Mouse (Mus musculus) embryonic facial prominence, embryonic 14.5 days (tissue): ENCODE data around the gene Gtf3c6. TPM values are rescaled to one million over a fixed set of nuclear protein-coding genes. Genes with fewer than 3 reads are reported as not detected.

Source experiments
- ATAC-seq: fragments of 200-750 bp; cut with Nextera tagmentation; 2 replicates; pipeline ENCODE4 v1.8.0; 2017; ENCODE audit warnings: low read depth, moderate number of reproducible peaks, moderate TSS enrichment
- DNase-seq: peaks from one replicate; pipeline ENCODE4 v3.0.0-alpha.2; 2015; ENCODE audit warnings: low spot score
- H3K27ac ChIP-seq: fragments of 300-500 bp; sonication (generic); replicated peaks from 2 replicates; pipeline ENCODE4 v1.5.1; 2014; ENCODE audit warnings: low read depth, mild to moderate bottlenecking, low read length, moderate library complexity
- H3K27me3 ChIP-seq: fragments of 300-500 bp; sonication (generic); replicated peaks from 2 replicates; pipeline ENCODE4 v1.6.1; 2014; ENCODE audit warnings: low read length; ENCODE audit not compliant: control insufficient read depth, insufficient read depth
- H3K36me3 ChIP-seq: fragments of 300-500 bp; sonication (generic); 2 replicates; pipeline ENCODE4 v1.6.1; 2014; ENCODE audit warnings: low read length, mixed read lengths; ENCODE audit not compliant: control insufficient read depth, insufficient read depth
- H3K4me1 ChIP-seq: fragments of 300-500 bp; sonication (generic); 2 replicates; pipeline ENCODE4 v1.6.1; 2014; ENCODE audit warnings: antibody characterized with exemption, low read length; ENCODE audit not compliant: control insufficient read depth, insufficient read depth
- H3K4me2 ChIP-seq: fragments of 300-500 bp; sonication (generic); 2 replicates; pipeline ENCODE4 v1.6.1; 2014; ENCODE audit warnings: low read depth, mild to moderate bottlenecking, low read length, moderate library complexity, mixed read lengths
- H3K4me3 ChIP-seq: fragments of 300-500 bp; sonication (generic); 2 replicates; pipeline ENCODE4 v1.5.1; 2014; ENCODE audit warnings: low read depth, mild to moderate bottlenecking, low read length
- H3K9ac ChIP-seq: fragments of 300-500 bp; sonication (generic); 2 replicates; pipeline ENCODE4 v1.6.1; 2014; ENCODE audit warnings: low read depth, mild to moderate bottlenecking, low read length, moderate library complexity, mixed read lengths
- H3K9me3 ChIP-seq: fragments of 300-500 bp; sonication (generic); 2 replicates; pipeline ENCODE4 v1.6.1; 2016; ENCODE audit warnings: low read length; ENCODE audit not compliant: control insufficient read depth
- WGBS: fragments of 180-500 bp; shearing (Covaris S2); extraction: QIAGEN DNeasy Blood & Tissue Kit; methylation state at CpG from one replicate; pipeline ENCODE4 v1.1.7; 2014; 5-methylcytosine and 5-hydroxymethylcytosine counted together
- polyA plus RNA-seq: library from polyadenylated mRNA; unstranded; fragments of >200 nt; fragmentation: Nextera tagmentation; extraction: Ambion mirVana; gene quantifications from 2 replicates; pipeline ENCODE4 v1.2.1, GENCODE M21; 2014

Gtf3c6 gene
- polyA plus RNA-seq, 1 experiment from 2014 or later = 82.5 TPM

GRCm38 (mm10) chr10:40264920-40265319 is 7.0 kb upstream of the Gtf3c6 start:
- H3K27ac ChIP-seq = no peak overlapping the region
- no peaks in the 10 kb centered on the region for H3K9me3 ChIP-seq
- no peak for DNase-seq
- no peak overlapping the region for H3K9ac ChIP-seq
- WGBS = 83% methylated on average over 3 of the region's 3 CpGs
- H3K27me3 ChIP-seq = no peaks in the 10 kb centered on the region
- no peaks in the 10 kb centered on the region for H3K4me1 ChIP-seq
- no peak overlapping the region for H3K4me3 ChIP-seq
- no peak for ATAC-seq
- no peak overlapping the region for H3K4me2 ChIP-seq
- no peaks in the 10 kb centered on the region for H3K36me3 ChIP-seq

GRCm38 (mm10) chr10:40263691-40264090 is 5.8 kb upstream of the Gtf3c6 start:
- no peaks in the 10 kb centered on the region for H3K36me3 ChIP-seq
- H3K4me3 ChIP-seq = no peak overlapping the region
- DNase-seq (no peak), ATAC-seq (no peak)
- no peaks in the 10 kb centered on the region for H3K4me1 ChIP-seq
- WGBS = 87% methylated on average over 4 of the region's 4 CpGs
- no peaks in the 10 kb centered on the region for H3K27me3 ChIP-seq
- H3K4me2 ChIP-seq = no peak overlapping the region
- no peaks in the 10 kb centered on the region for H3K9me3 ChIP-seq
- H3K27ac ChIP-seq = no peak overlapping the region
- no peak overlapping the region for H3K9ac ChIP-seq

GRCm38 (mm10) chr10:40262200-40262599 is 4.3 kb upstream of the Gtf3c6 start:
- no peak overlapping the region for H3K27ac ChIP-seq
- H3K9me3 ChIP-seq = no peaks in the 10 kb centered on the region
- ATAC-seq = no peak
- DNase-seq = peak; percentile 11
- WGBS = 86% methylated on average over 6 of the region's 6 CpGs
- no peak overlapping the region for H3K4me3 ChIP-seq
- no peaks in the 10 kb centered on the region for H3K36me3 ChIP-seq
- H3K4me1 ChIP-seq = no peaks in the 10 kb centered on the region
- no peak overlapping the region for H3K9ac ChIP-seq
- H3K4me2 ChIP-seq = no peak overlapping the region
- no peaks in the 10 kb centered on the region for H3K27me3 ChIP-seq

- H3K4me1 ChIP-seq = no peaks in the 10 kb centered on the region
- 52% methylated on average over 5 of the region's 5 CpGs for WGBS
- no peak for DNase-seq
- no peak overlapping the region for H3K4me3 ChIP-seq
- H3K27me3 ChIP-seq = no peaks in the 10 kb centered on the region
- H3K9ac ChIP-seq = no peak overlapping the region
- H3K9me3 ChIP-seq = no peaks in the 10 kb centered on the region
- no peaks in the 10 kb centered on the region for H3K36me3 ChIP-seq
- no peak for ATAC-seq
- H3K4me2 ChIP-seq = no peak overlapping the region
- no peak overlapping the region for H3K27ac ChIP-seq
Observed at GRCm38 (mm10) chr10:40260305-40260704, 2.4 kb upstream of the Gtf3c6 start.

GRCm38 (mm10) chr10:40259542-40259941 is 1.6 kb upstream of the Gtf3c6 start:
- Histone ChIP-seq H3K27me3 (no peaks in the 10 kb centered on the region), H3K4me2 (no peak overlapping the region), H3K36me3 (no peaks in the 10 kb centered on the region), H3K9ac (no peak overlapping the region), H3K27ac (no peak overlapping the region), H3K4me3 (no peak overlapping the region), H3K4me1 (no peaks in the 10 kb centered on the region), H3K9me3 (no peaks in the 10 kb centered on the region)
- no peak for DNase-seq
- ATAC-seq = no peak
- WGBS = 13% methylated on average over 8 of the region's 8 CpGs

GRCm38 (mm10) chr10:40258976-40259375 is 1.1 kb upstream of the Gtf3c6 start:
- Histone ChIP-seq H3K4me3 (peak overlapping the region; percentile 84; the same call in 1 of the 2 replicates), H3K27me3 (no peaks in the 10 kb centered on the region), H3K36me3 (peaks cover 4% of the 10 kb centered on the region), H3K27ac (peak overlapping the region; percentile 96), H3K9me3 (no peaks in the 10 kb centered on the region), H3K9ac (no peak overlapping the region), H3K4me2 (peak overlapping the region; percentile 81), H3K4me1 (no peaks in the 10 kb centered on the region)
- peak; percentile 74 for DNase-seq
- no peak for ATAC-seq
- WGBS = 4% methylated on average over 5 of the region's 5 CpGs

- H3K27ac ChIP-seq = peak overlapping the region; percentile 96
Observed at GRCm38 (mm10) chr10:40258401-40258966, 576 bp upstream of the Gtf3c6 start.

GRCm38 (mm10) chr10:40256716-40257115 is 1.2 kb downstream of the Gtf3c6 start:
- no peaks in the 10 kb centered on the region for H3K9me3 ChIP-seq
- H3K27me3 ChIP-seq = no peaks in the 10 kb centered on the region
- ATAC-seq = peak; percentile 56
- peaks cover 27% of the 10 kb centered on the region for H3K36me3 ChIP-seq
- H3K9ac ChIP-seq = peak overlapping the region; percentile 91
- peak overlapping the region; percentile 96 for H3K27ac ChIP-seq
- H3K4me1 ChIP-seq = no peaks in the 10 kb centered on the region
- peak overlapping the region; percentile 84 for H3K4me3 ChIP-seq
- WGBS = under 1% methylated on average over 5 of the region's 5 CpGs
- peak; percentile 91 for DNase-seq
- peak overlapping the region; percentile 81 for H3K4me2 ChIP-seq

More at GRCm38 (mm10) chr10:40258401-40258966, 576 bp upstream of the Gtf3c6 start:
- H3K4me2 ChIP-seq = peak overlapping the region; percentile 81
- H3K4me1 ChIP-seq = no peaks in the 10 kb centered on the region
- DNase-seq (peak; percentile 98), ATAC-seq (peak; percentile 88)
- peak overlapping the region; percentile 91 for H3K9ac ChIP-seq
- H3K27me3 ChIP-seq = no peaks in the 10 kb centered on the region
- peaks cover 9% of the 10 kb centered on the region for H3K36me3 ChIP-seq
- WGBS = under 1% methylated on average over 12 of the region's 12 CpGs
- H3K9me3 ChIP-seq = no peaks in the 10 kb centered on the region
- peak overlapping the region; percentile 84 for H3K4me3 ChIP-seq

GRCm38 (mm10) chr10:40250969-40251368 is 6.9 kb downstream of the Gtf3c6 start:
- no peak overlapping the region for H3K9ac ChIP-seq
- H3K36me3 ChIP-seq = peaks cover 67% of the 10 kb centered on the region

More at GRCm38 (mm10) chr10:40250969-40251368, 6.9 kb downstream of the Gtf3c6 start:
- 87% methylated on average over 6 of the region's 6 CpGs for WGBS
- ATAC-seq (no peak), DNase-seq (no peak)
- no peaks in the 10 kb centered on the region for H3K9me3 ChIP-seq
- H3K4me1 ChIP-seq = peaks cover 5% of the 10 kb centered on the region; the same call in 1 of the 2 replicates
- H3K4me2 ChIP-seq = no peak overlapping the region
- no peak overlapping the region for H3K27ac ChIP-seq
- no peak overlapping the region for H3K4me3 ChIP-seq
- H3K27me3 ChIP-seq = no peaks in the 10 kb centered on the region
